Mouse (Mus musculus) CH12.LX (cell line): ENCODE measurements at regions not wholly inside any gene's neighbourhood (a gene's known extent, or its start where the extent isn't known, plus 50 kb on each side); places are given as distances from the start of the nearest gene placed in this dataset.
A peak's percentile ranks its signal among the peaks of the same experiment; 100 is the strongest.

ENCODE experiments used
- DNase-seq: peaks from one replicate; pipeline ENCODE4 v3.0.0-alpha.2; 2013; ENCODE audit errors: extremely low read depth
- H3K27ac ChIP-seq: 2 replicates; pipeline ENCODE4 v1.5.1; 2012; ENCODE audit warnings: low read depth, mild to moderate bottlenecking, control low read depth, moderate library complexity; ENCODE audit not compliant: insufficient read depth
- H3K27me3 ChIP-seq: replicated peaks from 2 replicates; pipeline ENCODE3; 2012; ENCODE audit warnings: inconsistent platforms
- H3K36me3 ChIP-seq, 2 experiments: replicated peaks in 1 of 2; 2 replicates each; pipeline versions ENCODE3 to v1.6.1; 2012; ENCODE audit warnings: inconsistent platforms in 1 of 2, low read length in 1 of 2, mild to moderate bottlenecking in 1 of 2, mixed read lengths in 1 of 2, moderate library complexity in 1 of 2; ENCODE audit not compliant: control insufficient read depth in 1 of 2, insufficient read depth in 1 of 2
- H3K4me1 ChIP-seq, 2 experiments: 2 replicates each; pipeline ENCODE4 v1.6.1; 2012; ENCODE audit warnings: inconsistent platforms in 1 of 2, moderate library complexity in 1 of 2; ENCODE audit not compliant: insufficient read depth in 2 of 2, control insufficient read depth in 1 of 2
- H3K4me2 ChIP-seq: 2 replicates; pipeline ENCODE4 v1.6.1; 2012; ENCODE audit warnings: low read depth, mild to moderate bottlenecking, control low read depth; ENCODE audit not compliant: poor library complexity, insufficient read depth, severe bottlenecking
- H3K4me3 ChIP-seq, 3 experiments: fragments of 150-350 bp in 1 of 3; sonication (generic) in 1 of 3; replicated peaks in 1 of 3; 2 replicates each; pipeline versions ENCODE3 to v1.5.1; 2011 to 2012; ENCODE audit warnings: low read depth in 2 of 3, low read length in 2 of 3, mild to moderate bottlenecking in 2 of 3, moderate library complexity in 2 of 3, control low read depth in 1 of 3, improper control_type of control experiment in 1 of 3, inconsistent platforms in 1 of 3, mixed read lengths in 1 of 3; ENCODE audit not compliant: poor library complexity in 1 of 3
- H3K79me2 ChIP-seq: replicated peaks from 2 replicates; pipeline ENCODE4 v1.6.1; 2012; ENCODE audit warnings: mild to moderate bottlenecking, moderate library complexity; ENCODE audit not compliant: control insufficient read depth, poor library complexity, insufficient read depth, severe bottlenecking; ENCODE audit errors: extremely low read depth
- H3K9ac ChIP-seq: 2 replicates; pipeline ENCODE4 v1.6.1; 2012; ENCODE audit warnings: low read depth, mild to moderate bottlenecking, control low read depth, moderate library complexity; ENCODE audit not compliant: insufficient read depth
- H3K9me3 ChIP-seq: replicated peaks from 2 replicates; pipeline ENCODE3; 2012; ENCODE audit warnings: low read length, inconsistent platforms, mixed read lengths
- BHLHE40 ChIP-seq: IDR thresholded peaks from 2 replicates; pipeline ENCODE4 v1.6.1; 2011; ENCODE audit warnings: mild to moderate bottlenecking, low read depth, low read length, improper control_type of control experiment
- CHD1 ChIP-seq: IDR thresholded peaks from 2 replicates; pipeline ENCODE4 v1.6.1; 2012; ENCODE audit warnings: low read depth, low read length, improper control_type of control experiment, inconsistent platforms
- CHD2 ChIP-seq: IDR thresholded peaks from 2 replicates; pipeline ENCODE4 v1.6.1; 2011; ENCODE audit warnings: low read length, improper control_type of control experiment
- CTCF ChIP-seq, 2 experiments: IDR thresholded peaks in 1 of 2; conservative IDR thresholded peaks in 1 of 2; 2 replicates each; pipeline ENCODE4 v1.5.1; 2011 to 2012; ENCODE audit warnings: low read depth in 2 of 2, low read length in 2 of 2, improper control_type of control experiment in 1 of 2, inconsistent platforms in 1 of 2, mild to moderate bottlenecking in 1 of 2, moderate library complexity in 1 of 2
- E2F4 ChIP-seq: IDR thresholded peaks from 2 replicates; pipeline ENCODE4 v1.6.1; 2011; ENCODE audit warnings: low read depth, low read length, improper control_type of control experiment; ENCODE audit not compliant: insufficient replicate concordance
- GABPA ChIP-seq: IDR thresholded peaks from 2 replicates; pipeline ENCODE4 v1.6.1; 2012; ENCODE audit warnings: low read depth, low read length, improper control_type of control experiment, inconsistent platforms; ENCODE audit not compliant: insufficient replicate concordance
- HCFC1 ChIP-seq: IDR thresholded peaks from 2 replicates; pipeline ENCODE4 v1.6.1; 2012; ENCODE audit warnings: low read depth, mild to moderate bottlenecking, inconsistent platforms, low read length, improper control_type of control experiment
- JUN ChIP-seq: IDR thresholded peaks from 2 replicates; pipeline ENCODE4 v1.6.1; 2011; ENCODE audit warnings: low read depth, mild to moderate bottlenecking, low read length, improper control_type of control experiment, moderate library complexity; ENCODE audit not compliant: insufficient read depth
- MAX ChIP-seq: IDR thresholded peaks from 2 replicates; pipeline ENCODE4 v1.6.1; 2011; ENCODE audit warnings: low read length, improper control_type of control experiment
- MEF2A ChIP-seq: IDR thresholded peaks from 2 replicates; pipeline ENCODE4 v1.6.1; 2014; ENCODE audit warnings: low read depth, mild to moderate bottlenecking, inconsistent platforms, low read length, improper control_type of control experiment, borderline replicate concordance
- NELFE ChIP-seq: IDR thresholded peaks from 2 replicates; pipeline ENCODE4 v1.6.1; 2011; ENCODE audit warnings: low read depth, low read length, improper control_type of control experiment
- NRF1 ChIP-seq: IDR thresholded peaks from 2 replicates; pipeline ENCODE4 v1.6.1; 2014; ENCODE audit warnings: low read depth, mild to moderate bottlenecking, inconsistent platforms, low read length, improper control_type of control experiment, moderate library complexity
- POLR2A ChIP-seq: IDR thresholded peaks from 2 replicates; pipeline ENCODE4 v1.6.1; 2011; ENCODE audit warnings: low read depth, mild to moderate bottlenecking, improper control_type of control experiment, low read length
- RAD21 ChIP-seq: IDR thresholded peaks from 2 replicates; pipeline ENCODE4 v1.6.1; 2011; ENCODE audit warnings: low read depth, mild to moderate bottlenecking, low read length, improper control_type of control experiment, moderate library complexity
- RCOR1 ChIP-seq: conservative IDR thresholded peaks from 2 replicates; pipeline ENCODE4 v1.6.1; 2012; ENCODE audit warnings: low read depth, mild to moderate bottlenecking, inconsistent platforms, low read length, improper control_type of control experiment
- SIN3A ChIP-seq: IDR thresholded peaks from 2 replicates; pipeline ENCODE4 v1.6.1; 2012; ENCODE audit warnings: low read length, improper control_type of control experiment, inconsistent platforms
- TBP ChIP-seq: conservative IDR thresholded peaks from 2 replicates; pipeline ENCODE4 v1.6.1; 2011; ENCODE audit warnings: low read depth, low read length, improper control_type of control experiment
- TCF12 ChIP-seq: IDR thresholded peaks from 2 replicates; pipeline ENCODE4 v1.6.1; 2014; ENCODE audit warnings: low read depth, mild to moderate bottlenecking, inconsistent platforms, low read length, improper control_type of control experiment
- USF1 ChIP-seq: IDR thresholded peaks from 2 replicates; pipeline ENCODE4 v1.6.1; 2014; ENCODE audit warnings: low read depth, mild to moderate bottlenecking, inconsistent platforms, low read length, improper control_type of control experiment
- USF2 ChIP-seq: conservative IDR thresholded peaks from 2 replicates; pipeline ENCODE4 v1.6.1; 2011; ENCODE audit warnings: low read depth, low read length, improper control_type of control experiment
- ZKSCAN1 ChIP-seq: IDR thresholded peaks from 2 replicates; pipeline ENCODE4 v1.6.1; 2012; ENCODE audit warnings: low read depth, inconsistent platforms, low read length, improper control_type of control experiment, borderline replicate concordance
- ZMIZ1 ChIP-seq: IDR thresholded peaks from 2 replicates; pipeline ENCODE4 v1.6.1; 2012; ENCODE audit warnings: low read depth, mild to moderate bottlenecking, inconsistent platforms, low read length, improper control_type of control experiment
- ZNF384 ChIP-seq: IDR thresholded peaks from 2 replicates; pipeline ENCODE4 v1.6.1; 2012; ENCODE audit warnings: low read depth, low read length, improper control_type of control experiment, inconsistent platforms
- dilution Hi-C: fragments of 300-500 bp; cut with MboI; formaldehyde crosslinking; loops from 2 replicates; pipeline ENCODE4 v1.14.3; 2020; ENCODE audit warnings: low sequenced_read_pairs; ENCODE audit not compliant: extremely low pct_unique_long_range_greater_than_20kb, extremely low pct_ligation_motif_present
- in situ Hi-C: fragments of 300-500 bp; cut with MboI; formaldehyde crosslinking; loops from 3 replicates; pipeline ENCODE4 v1.14.3; 2019; ENCODE audit warnings: low sequenced_read_pairs, low pct_ligation_motif_present, low pct_unique_long_range_greater_than_20kb, mixed read lengths

- H3K9me3 ChIP-seq = no peaks in the 10 kb centered on the region
- H3K4me2 ChIP-seq = no peak overlapping the region
- H3K4me3 ChIP-seq = no peak overlapping the region
- dilution Hi-C loops (no loop called here), in situ Hi-C loops (no loop called here)
- no peaks in the 10 kb centered on the region for H3K79me2 ChIP-seq
- no peak overlapping the region for H3K9ac ChIP-seq
- no peaks in the 10 kb centered on the region for H3K27me3 ChIP-seq
- TF ChIP-seq MAX = no peak
- TF ChIP-seq ZNF384 = peak; percentile 50
- no peak for TF ChIP-seq TBP
- no peak for TF ChIP-seq CHD1
- no peak for TF ChIP-seq GABPA
- no peak for TF ChIP-seq CHD2
- peaks cover 3 to 16% of the 10 kb centered on the region in 2 experiments; a peak in 2 of 4 replicates for H3K4me1 ChIP-seq
- peak; percentile 24 for DNase-seq
- no peaks in the 10 kb centered on the region for H3K36me3 ChIP-seq
- H3K27ac ChIP-seq = no peak overlapping the region
Measured at GRCm38 (mm10) chr10:95755429-95755828, 82.2 kb upstream of the Anapc15-ps start.

GRCm38 (mm10) chr10:95753396-95753905 lies 80.2 kb upstream of the Anapc15-ps start:
- TF ChIP-seq RAD21 = no peak
- TF ChIP-seq ZKSCAN1 = no peak
- TF ChIP-seq SIN3A = no peak
- no peak for TF ChIP-seq CTCF (conservative IDR thresholded peaks at IDR 0.05 in 1 of 2, IDR thresholded peaks at IDR 0.05 in 1 of 2; ENCODE audit: low read depth in 2 of 2, low read length in 2 of 2)
- TF ChIP-seq MAX = no peak
- TF ChIP-seq USF1 = no peak
- no peak for TF ChIP-seq CHD1
- TF ChIP-seq JUN = no peak
- no peak overlapping the region for H3K27ac ChIP-seq
- in situ Hi-C loops = no loop called here
- H3K4me2 ChIP-seq = no peak overlapping the region
- no peaks in the 10 kb centered on the region for H3K36me3 ChIP-seq
- no peaks in the 10 kb centered on the region for H3K9me3 ChIP-seq
- H3K27me3 ChIP-seq = no peaks in the 10 kb centered on the region
- dilution Hi-C loops = no loop called here
- no peak for DNase-seq
- peaks cover 3 to 16% of the 10 kb centered on the region in 2 experiments; a peak in 2 of 4 replicates for H3K4me1 ChIP-seq
- no peaks in the 10 kb centered on the region for H3K79me2 ChIP-seq
- no peak overlapping the region for H3K9ac ChIP-seq
- H3K4me3 ChIP-seq = no peak overlapping the region

GRCm38 (mm10) chr10:95748360-95748759 lies 75.1 kb upstream of the Anapc15-ps start:
- H3K27ac ChIP-seq = no peak overlapping the region
- in situ Hi-C loops (no loop called here), dilution Hi-C loops (no loop called here)
- no peak overlapping the region for H3K9ac ChIP-seq
- TF ChIP-seq ZMIZ1 (no peak), CHD1 (no peak), CHD2 (no peak), BHLHE40 (no peak), POLR2A (no peak), RCOR1 (no peak), MEF2A (no peak), HCFC1 (no peak), NRF1 (no peak), USF2 (no peak), MAX (no peak), ZKSCAN1 (no peak), E2F4 (no peak), SIN3A (no peak), NELFE (no peak), ZNF384 (no peak), JUN (no peak), TCF12 (no peak), GABPA (no peak), CTCF (conservative IDR thresholded peaks at IDR 0.05 in 1 of 2, IDR thresholded peaks at IDR 0.05 in 1 of 2; ENCODE audit: low read depth in 2 of 2, low read length in 2 of 2) (no peak)
- H3K4me2 ChIP-seq = no peak overlapping the region
- H3K36me3 ChIP-seq = no peaks in the 10 kb centered on the region
- H3K9me3 ChIP-seq = no peaks in the 10 kb centered on the region
- no peaks in the 10 kb centered on the region for H3K79me2 ChIP-seq
- H3K4me3 ChIP-seq = no peak overlapping the region
- DNase-seq = no peak
- H3K4me1 ChIP-seq = peaks cover 2 to 13% of the 10 kb centered on the region in 2 experiments; a peak in 3 of 4 replicates
- no peaks in the 10 kb centered on the region for H3K27me3 ChIP-seq
